Mouse (Mus musculus): ENCODE measurements around the gene Tekt5.

The Tekt5 gene

DNA sequence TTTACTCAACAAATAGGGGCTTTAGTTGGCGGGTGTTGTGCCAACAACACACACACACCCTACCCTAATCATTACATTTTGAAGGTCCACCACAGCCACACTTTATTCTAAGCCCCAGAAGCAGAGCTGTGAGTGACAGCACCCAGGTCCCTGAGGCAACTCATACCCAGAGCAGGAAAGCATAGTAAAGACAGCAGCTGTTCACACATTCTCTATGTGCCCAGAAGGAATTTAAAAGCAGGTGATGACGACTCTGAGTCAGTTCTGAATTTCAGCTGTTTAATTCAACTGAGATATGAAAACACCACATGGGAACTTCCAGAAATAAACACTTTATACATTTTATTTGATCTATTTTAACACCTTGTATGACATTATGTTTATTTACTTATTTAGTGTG, 15.8 kb downstream of the Tekt5 start:
- DNase-seq (ENCODE audit: extremely low spot score, low spot score) = no peak

GRCm38 (mm10) chr16:10377286-10377685, 18.0 kb downstream of the Tekt5 start:
- DNase-seq (ENCODE audit: extremely low spot score, low spot score) = no peak

- DNase-seq (ENCODE audit: extremely low spot score, low spot score) = peak; percentile 32
Measured at GRCm38 (mm10) chr16:10374254-10375011, 20.9 kb downstream of the Tekt5 start.

GRCm38 (mm10) chr16:10372372-10372771, 22.9 kb downstream of the Tekt5 start:
- DNase-seq (ENCODE audit: extremely low spot score, low spot score) = no peak

DNA sequence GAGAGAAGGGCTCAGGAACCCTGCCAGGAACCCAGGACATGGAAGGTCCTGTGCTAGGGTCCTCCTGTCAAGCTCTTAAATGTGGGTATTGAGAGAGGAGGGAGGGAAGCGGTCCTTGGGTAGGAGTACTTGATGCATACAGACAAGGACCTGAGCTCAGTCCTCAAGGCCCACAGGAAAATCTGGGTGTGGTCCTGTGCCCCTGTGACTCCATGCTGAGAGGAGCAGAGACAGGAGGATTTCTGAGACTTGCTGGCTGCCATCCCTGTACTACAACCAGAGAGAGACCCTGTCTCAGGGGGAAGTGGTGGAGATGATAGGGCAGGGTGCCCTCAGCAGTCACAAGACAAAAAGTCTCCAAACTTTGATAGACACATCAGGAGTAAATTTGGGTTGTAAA, 25.3 kb downstream of the Tekt5 start:
- DNase-seq (ENCODE audit: extremely low spot score, low spot score) = no peak

GRCm38 (mm10) chr16:10369468-10369934, 25.8 kb downstream of the Tekt5 start:
- DNase-seq (ENCODE audit: extremely low spot score, low spot score) = no peak

DNA sequence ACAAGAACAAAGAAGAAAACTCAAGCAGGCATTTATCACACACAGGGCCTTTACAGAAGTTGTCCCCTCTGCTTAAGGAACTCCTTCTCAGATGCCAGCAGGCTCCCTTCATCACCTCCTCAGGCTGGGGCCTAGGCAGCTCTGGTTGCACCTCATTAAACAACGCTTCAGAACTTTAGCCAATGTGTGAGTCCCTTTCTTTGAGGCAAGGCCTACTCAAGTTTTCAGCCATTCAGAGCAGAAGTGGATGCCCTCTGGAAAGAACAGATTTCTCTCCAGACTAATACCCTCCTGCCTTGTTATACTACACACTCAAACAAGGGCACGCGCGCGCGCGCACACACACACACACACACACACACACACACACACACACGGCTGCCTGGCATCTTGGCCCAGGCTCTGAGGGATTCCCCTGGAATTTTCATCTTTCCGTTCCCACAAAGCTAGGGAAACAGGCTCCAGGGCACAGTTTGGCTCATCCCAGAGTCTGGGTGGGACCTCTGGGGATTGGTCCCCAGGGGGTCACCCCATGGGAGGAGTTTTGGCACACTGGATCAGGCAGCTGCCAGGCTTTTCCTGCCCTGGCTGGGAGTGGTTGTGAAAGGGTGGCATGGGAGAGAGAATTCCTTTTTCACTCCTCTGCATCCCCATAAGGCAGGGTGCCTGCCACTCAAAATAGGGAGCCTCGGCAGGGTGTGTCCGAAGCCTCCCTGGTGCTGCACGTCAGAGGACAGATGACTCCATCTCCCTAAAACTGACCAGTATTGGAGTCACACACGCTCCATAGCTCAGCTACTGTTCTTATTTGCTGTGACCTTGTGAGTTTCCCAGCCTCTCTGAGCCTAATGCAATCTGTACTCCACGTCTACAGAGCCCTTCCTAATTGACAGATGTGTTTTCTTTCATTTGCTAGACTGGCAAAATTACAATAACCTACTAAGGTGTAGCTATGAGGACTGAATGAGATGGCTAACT, 28.8 kb downstream of the Tekt5 start:
- DNase-seq (ENCODE audit: extremely low spot score, low spot score) = no peak

DNA sequence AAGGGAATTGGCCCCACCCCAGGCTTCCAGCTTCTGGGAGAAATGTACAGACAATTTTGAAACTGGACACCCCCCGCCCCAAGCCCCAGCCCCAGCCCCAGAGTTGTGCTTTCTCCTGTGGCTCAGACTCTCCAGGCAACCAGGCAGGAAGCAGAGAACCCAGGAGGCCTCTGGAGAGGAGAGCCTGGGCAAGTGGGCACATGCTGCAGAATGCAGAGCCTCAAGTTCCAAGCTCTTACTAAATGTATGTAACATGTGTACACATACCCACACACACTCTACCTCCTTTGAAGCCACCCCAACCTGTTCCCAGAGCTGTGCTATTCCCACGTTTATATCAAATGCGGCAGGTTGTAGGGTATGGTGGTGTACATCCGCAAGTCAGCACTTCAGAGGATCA, 29.5 kb downstream of the Tekt5 start:
- no peak for DNase-seq (ENCODE audit: extremely low spot score, low spot score)

GRCm38 (mm10) chr16:10363061-10363460, 32.2 kb downstream of the Tekt5 start:
- no peak for DNase-seq (ENCODE audit: extremely low spot score, low spot score)

DNA sequence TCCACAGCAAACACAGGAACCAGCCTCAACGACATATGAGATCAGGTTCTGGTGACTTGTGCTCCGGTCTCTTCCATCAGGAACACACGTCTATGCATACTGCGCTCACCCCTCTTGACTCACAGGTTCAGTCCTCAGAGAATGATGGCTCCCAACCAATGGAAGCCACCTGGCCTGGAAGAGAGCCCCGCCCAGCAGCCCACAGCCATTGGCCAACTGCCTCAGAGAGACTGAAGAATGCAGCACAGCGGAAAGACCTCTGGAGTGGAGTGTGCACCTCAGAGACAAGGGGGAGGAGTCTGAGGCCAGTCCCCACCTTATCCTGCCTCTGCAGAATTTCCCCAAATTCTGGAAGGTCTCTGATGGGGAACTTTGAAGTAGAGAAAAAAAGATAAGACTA, 36.0 kb downstream of the Tekt5 start:
- DNase-seq (ENCODE audit: extremely low spot score, low spot score) = no peak

- DNase-seq (ENCODE audit: extremely low spot score, low spot score) = peak; percentile 73
Measured at GRCm38 (mm10) chr16:10358010-10358934, 37.0 kb downstream of the Tekt5 start.

GRCm38 (mm10) chr16:10355004-10355403, 40.3 kb downstream of the Tekt5 start:
- DNase-seq (ENCODE audit: extremely low spot score, low spot score) = no peak

DNA sequence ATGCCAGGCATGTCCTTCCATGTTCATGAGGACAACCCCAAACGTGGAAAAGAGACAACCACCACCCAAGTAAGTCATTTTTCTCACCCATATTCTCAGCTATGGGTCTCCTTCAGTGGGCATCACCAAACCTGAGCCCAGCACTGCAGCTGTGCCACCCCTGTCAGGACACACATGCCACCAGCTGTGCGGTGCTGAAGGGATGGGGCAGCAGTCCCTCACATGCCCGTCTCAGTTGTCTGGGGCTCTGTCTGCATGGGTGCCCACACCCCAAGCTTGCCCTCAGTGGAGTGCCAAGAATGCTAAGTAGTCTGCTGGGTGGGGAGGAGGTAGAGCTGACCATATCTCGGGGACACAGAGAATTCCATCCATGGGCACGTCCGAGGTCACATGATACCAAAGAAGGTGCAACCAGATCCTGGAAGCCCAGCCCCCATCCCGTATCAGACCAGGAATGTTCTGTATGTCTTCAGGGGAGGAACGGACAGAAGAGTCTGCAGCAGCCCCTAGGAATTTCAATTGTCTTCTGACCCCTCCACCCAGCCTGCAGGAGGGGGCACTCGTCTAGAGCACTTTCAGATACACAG, 44.1 kb downstream of the Tekt5 start:
- no peak for DNase-seq (ENCODE audit: extremely low spot score, low spot score)

DNA sequence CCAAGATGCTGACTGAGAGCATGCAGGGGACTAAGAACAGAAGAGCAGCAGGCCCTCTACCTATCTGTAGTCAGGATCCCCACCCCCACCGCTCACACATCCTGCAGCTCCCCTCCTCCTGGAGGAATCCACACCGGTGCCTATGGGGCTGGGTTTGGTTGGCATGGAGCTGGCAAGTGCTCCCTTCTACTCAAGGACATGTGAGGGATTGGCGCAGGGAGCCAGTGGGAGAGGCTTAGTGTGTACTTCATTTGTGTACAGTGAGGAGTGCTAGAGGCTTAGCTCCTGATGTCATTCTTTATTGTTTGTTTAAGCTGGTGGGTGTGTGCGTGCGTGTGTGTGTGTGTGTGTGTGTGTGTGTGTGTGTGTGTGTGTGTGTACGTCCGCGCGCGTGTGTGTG, 45.4 kb downstream of the Tekt5 start:
- no peak for DNase-seq (ENCODE audit: extremely low spot score, low spot score)

DNA sequence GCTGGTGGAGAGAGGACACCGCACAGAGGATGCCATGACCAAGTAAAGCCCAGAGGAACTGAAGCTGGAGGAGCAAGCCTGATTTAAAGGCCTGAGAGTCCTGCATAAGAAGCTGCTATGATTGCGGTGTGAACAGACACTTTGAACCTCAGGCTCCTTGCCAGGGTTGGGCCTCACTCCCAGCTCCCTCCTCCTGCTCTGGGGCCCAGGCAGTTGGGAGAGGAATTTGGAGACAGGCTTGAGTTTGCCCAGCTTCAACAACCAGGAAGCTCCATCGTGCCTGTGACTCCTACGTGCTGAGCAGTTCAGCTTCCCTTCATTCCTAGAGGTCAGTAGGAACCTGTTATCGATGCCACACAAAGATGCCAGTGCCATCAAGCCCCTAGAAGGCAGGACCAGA, 45.9 kb downstream of the Tekt5 start:
- DNase-seq (ENCODE audit: extremely low spot score, low spot score) = no peak

GRCm38 (mm10) chr16:10347551-10347950, 47.7 kb downstream of the Tekt5 start:
- DNase-seq (ENCODE audit: extremely low spot score, low spot score) = no peak

DNA sequence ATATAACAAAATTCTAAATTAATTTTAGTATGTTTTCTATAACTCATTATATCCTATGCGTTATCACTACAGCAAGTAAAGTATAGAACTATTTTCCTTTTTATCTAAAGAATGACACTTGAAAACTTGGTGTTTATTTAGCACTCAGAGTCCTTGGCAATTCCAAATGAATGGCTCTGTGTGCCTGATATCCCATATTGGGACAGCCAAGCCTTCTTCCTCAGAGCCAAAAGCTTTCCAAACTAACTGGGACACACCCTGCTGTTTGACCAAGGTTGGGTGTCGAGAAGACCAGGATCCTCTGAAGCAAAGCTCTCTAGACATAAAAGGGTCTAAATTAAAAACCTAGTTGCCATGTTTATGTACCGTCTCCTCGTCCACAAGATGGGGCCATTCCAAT, 54.2 kb downstream of the Tekt5 start:
- no peak for DNase-seq (ENCODE audit: extremely low spot score, low spot score)

DNA sequence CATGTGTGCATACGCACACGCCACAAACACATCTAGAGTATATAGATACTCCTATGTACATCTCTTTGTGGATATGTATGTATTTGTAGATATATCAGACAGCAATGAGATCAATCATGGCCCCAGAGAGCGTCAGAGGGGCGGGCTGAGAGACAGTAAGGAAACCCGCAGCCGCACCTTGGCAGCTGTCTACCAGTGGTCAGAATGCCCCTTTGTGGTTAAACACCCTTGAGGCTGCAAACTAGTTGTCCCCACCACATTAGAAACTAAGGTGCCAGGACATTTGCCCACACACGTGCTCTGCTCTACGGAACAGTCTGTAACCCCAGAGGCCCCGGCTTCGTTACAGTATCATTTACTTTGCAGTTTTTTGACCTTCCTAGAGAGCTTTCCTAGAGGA, 55.4 kb downstream of the Tekt5 start:
- no peak for DNase-seq (ENCODE audit: extremely low spot score, low spot score)

GRCm38 (mm10) chr16:10338601-10339000, 56.7 kb downstream of the Tekt5 start:
- DNase-seq (ENCODE audit: extremely low spot score, low spot score) = no peak

GRCm38 (mm10) chr16:10337422-10338197, 57.7 kb downstream of the Tekt5 start:
- no peak for DNase-seq (ENCODE audit: extremely low spot score, low spot score)
